Mouse (Mus musculus): ENCODE data around the gene Hrct1.
A peak's percentile ranks its signal among the peaks of the same experiment; 100 is the strongest.

Hrct1 gene

DNA sequence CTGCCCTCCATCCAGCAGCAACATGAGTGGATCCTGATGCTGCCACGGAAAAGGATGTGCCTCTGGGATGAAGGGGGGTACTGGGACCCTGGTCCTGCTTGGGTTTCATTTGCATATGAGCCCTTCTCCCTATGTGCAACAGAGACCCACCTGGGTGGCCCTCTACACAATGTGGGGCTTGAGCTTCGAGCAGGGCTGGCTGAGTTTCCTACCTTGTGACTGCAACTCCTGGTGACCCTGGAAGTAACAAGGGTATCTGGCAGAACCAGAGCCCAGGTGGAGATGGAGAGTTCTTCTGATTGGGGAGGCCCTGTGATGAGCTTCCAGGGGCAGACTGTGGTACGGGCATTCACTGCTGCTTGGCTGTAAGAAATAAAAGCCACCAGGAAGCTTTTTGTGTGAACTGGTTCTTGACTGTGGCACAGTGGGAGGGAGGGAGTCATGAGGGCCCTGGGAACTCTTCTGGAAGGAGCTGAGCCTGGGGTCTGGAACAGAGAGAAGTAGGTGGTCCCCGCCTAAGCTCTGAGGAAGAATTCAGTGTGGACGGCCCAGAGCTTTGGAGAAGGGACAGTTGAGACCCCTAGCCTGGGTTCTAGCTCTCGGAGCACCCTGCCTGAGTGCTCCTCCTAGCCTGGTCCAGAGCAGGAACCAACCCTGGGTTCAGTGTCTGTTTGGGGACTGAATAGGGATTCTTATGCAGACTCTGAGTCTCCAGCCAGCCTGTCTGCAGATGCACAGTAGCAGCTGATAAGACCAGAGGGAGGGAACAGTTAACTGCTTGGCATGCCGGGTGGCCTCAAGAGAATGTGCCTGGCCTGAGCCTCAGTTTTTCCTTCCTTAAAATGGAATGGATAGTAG, 959 bp downstream of the Hrct1 start:
- DNase-seq (ENCODE audit: low read depth, low spot score) = no peak

DNA sequence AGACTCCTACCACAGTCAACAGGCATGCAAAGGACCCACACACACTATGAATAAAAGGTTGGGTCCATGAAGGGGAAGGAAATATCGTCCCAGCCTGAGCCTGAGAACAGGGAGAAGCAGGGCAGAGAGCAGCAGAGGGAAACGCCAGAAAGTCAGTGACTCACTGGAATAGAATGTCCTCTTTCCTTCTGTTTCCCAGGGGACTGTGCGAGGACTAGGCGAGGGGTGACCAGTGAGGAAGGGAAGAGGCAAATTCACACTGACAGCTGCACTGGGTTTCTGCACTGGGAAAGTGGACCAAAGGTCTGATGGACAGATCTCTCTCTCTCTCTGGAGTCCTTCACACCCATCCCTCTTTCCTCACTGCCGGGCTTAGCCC, 1.6 kb downstream of the Hrct1 start:
- no peak for DNase-seq (ENCODE audit: low read depth, low spot score)

GRCm38 (mm10) chr4:43729126-43729525, 2.1 kb downstream of the Hrct1 start:
- no peak for DNase-seq (ENCODE audit: low read depth, low spot score)

- DNase-seq (ENCODE audit: low read depth, low spot score) = no peak
Measured at GRCm38 (mm10) chr4:43729794-43730550, 3.0 kb downstream of the Hrct1 start, which contains the start of gene Spaar. Gene Spaar, plus strand, starts transcription at chr4:43730034.

- no peak for DNase-seq (ENCODE audit: low read depth, low spot score)
Measured at GRCm38 (mm10) chr4:43730750-43731297, 3.8 kb downstream of the Hrct1 start.

- DNase-seq (ENCODE audit: low read depth, low spot score) = no peak
Measured at GRCm38 (mm10) chr4:43732171-43732570, 5.2 kb downstream of the Hrct1 start.

- DNase-seq (ENCODE audit: low read depth, low spot score) = no peak
Measured at GRCm38 (mm10) chr4:43733186-43733585, 6.2 kb downstream of the Hrct1 start.

GRCm38 (mm10) chr4:43737144-43737543, 10.2 kb downstream of the Hrct1 start:
- no peak for DNase-seq (ENCODE audit: low read depth, low spot score)

- DNase-seq (ENCODE audit: low read depth, low spot score) = no peak
Measured at GRCm38 (mm10) chr4:43738989-43739674, 12.1 kb downstream of the Hrct1 start.

- no peak for DNase-seq (ENCODE audit: low read depth, low spot score)
Measured at GRCm38 (mm10) chr4:43741526-43741925, 14.5 kb downstream of the Hrct1 start.

DNA sequence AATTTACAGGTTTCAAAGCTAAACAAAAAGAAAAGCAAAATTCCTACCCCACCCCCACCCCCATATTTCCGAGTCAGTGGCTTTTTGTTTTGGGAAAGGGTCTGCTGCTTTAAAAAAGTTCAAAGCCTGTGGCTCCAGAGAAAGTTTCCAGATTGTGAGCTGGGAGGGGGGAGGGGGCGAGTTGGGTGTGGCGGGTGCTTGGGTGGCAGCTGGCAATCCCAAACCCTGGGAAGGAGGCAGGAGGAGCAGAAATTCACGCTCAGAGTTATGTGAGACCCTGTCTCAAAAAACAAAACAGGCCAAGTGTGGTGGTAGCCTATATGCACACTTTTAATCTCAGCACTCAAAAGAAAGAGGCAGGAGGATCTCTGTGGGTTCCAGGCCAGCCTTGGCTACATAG, 15.6 kb downstream of the Hrct1 start:
- no peak for DNase-seq (ENCODE audit: low read depth, low spot score)

- DNase-seq (ENCODE audit: low read depth, low spot score) = no peak
Measured at GRCm38 (mm10) chr4:43743099-43743498, 16.1 kb downstream of the Hrct1 start.

GRCm38 (mm10) chr4:43745187-43745586, 18.2 kb downstream of the Hrct1 start:
- DNase-seq (ENCODE audit: low read depth, low spot score) = peak; percentile 41

- no peak for DNase-seq (ENCODE audit: low read depth, low spot score)
Measured at GRCm38 (mm10) chr4:43757213-43757612, 30.2 kb downstream of the Hrct1 start.

GRCm38 (mm10) chr4:43759571-43760418, 32.8 kb downstream of the Hrct1 start:
- DNase-seq (ENCODE audit: low read depth, low spot score) = peak; percentile 43

- no peak for DNase-seq (ENCODE audit: low read depth, low spot score)
Measured at GRCm38 (mm10) chr4:43760460-43760859, 33.5 kb downstream of the Hrct1 start.

- no peak for DNase-seq (ENCODE audit: low read depth, low spot score)
Measured at GRCm38 (mm10) chr4:43761336-43761735, 34.3 kb downstream of the Hrct1 start.

- peak; percentile 59 for DNase-seq (ENCODE audit: low read depth, low spot score)
Measured at GRCm38 (mm10) chr4:43763410-43763809, 36.4 kb downstream of the Hrct1 start.

DNA sequence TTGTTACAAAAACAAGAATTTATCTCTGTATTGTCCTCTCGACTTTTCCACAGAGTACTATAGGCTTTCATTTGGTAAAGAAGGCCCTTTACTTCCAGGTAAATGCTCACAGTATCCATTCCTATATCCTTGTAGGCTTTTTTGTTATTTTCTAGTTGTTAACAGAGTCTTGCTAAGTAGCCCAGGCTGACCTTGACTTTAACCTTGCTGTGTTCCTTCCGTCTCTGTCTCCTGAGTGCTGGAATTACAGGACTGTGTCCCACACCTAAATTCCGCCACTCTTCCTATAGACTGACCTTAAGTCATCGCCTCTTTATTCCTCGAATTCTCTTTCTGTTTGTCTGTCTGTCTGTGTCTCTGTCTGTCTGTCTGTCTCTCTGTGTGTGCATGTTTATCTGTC, 41.4 kb downstream of the Hrct1 start:
- DNase-seq (ENCODE audit: low read depth, low spot score) = no peak

DNA sequence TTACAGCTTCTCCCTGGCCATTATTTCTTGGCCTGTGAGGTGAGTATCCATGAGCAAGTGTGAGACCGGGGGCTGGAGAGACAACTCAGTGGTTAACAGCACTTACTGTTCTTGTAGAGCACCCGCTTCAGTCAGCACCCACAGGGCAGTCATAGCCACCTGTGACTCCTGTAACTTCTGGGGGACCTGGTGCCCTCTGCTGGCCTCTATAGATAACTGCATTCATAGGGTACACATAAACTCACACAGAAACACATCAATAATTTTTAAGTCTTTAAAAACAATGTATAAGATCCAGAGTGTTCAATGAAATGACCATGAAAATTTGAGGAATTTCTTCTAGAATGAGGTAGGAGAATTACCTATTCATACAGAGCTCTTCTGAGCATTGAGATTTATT, 42.4 kb downstream of the Hrct1 start:
- no peak for DNase-seq (ENCODE audit: low read depth, low spot score)

DNA sequence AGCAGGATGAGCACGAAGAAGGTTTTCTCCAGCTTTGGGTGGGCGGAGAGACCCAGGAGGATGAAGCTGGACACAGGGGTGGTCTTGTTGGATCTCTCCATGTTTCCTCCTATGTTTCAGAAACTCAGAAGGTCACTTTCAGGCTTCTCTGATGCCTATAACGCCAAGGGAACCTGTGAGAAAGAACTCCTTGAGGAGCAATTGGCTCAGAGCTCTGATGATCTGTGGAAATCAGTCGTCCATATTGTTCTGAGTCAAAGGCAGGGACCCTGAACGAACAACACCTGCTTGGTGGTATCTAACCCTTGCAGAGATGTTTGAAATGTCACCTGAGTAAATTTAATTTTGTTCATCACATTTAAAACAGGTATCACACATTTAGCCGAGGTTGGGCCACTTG, 43.9 kb downstream of the Hrct1 start, which contains the start of gene Olfr159:
Gene Olfr159, minus strand, starts transcription at position 101 of the 400 bp plus-strand sequence.
- DNase-seq (ENCODE audit: low read depth, low spot score) = no peak

Measured in forelimb bud, embryonic 11.5 days (tissue).